Mouse (Mus musculus) forebrain, embryonic 12.5 days (tissue): ENCODE results near the gene Pramel6. TPM values are rescaled to one million over a fixed set of nuclear protein-coding genes. Genes with fewer than 3 reads are reported as not detected.

Experiments
- ATAC-seq: fragments of 200-750 bp; cut with Nextera tagmentation; 2 replicates; pipeline ENCODE4 v1.8.0; 2017; ENCODE audit warnings: moderate TSS enrichment; ENCODE audit not compliant: low FRiP score
- H3K27ac ChIP-seq: fragments of 300-500 bp; sonication (generic); 2 replicates; pipeline ENCODE4 v1.5.1; 2016; ENCODE audit warnings: mild to moderate bottlenecking
- H3K27me3 ChIP-seq: fragments of 300-500 bp; sonication (generic); 2 replicates; pipeline ENCODE4 v1.6.1; 2016; ENCODE audit warnings: mild to moderate bottlenecking
- H3K36me3 ChIP-seq: fragments of 300-500 bp; sonication (generic); replicated peaks from 2 replicates; pipeline ENCODE4 v1.6.1; 2016; ENCODE audit warnings: mild to moderate bottlenecking
- H3K4me1 ChIP-seq: fragments of 300-500 bp; sonication (generic); 2 replicates; pipeline ENCODE4 v1.6.1; 2016
- H3K4me2 ChIP-seq: fragments of 300-500 bp; sonication (generic); 2 replicates; pipeline ENCODE4 v1.6.1; 2016; ENCODE audit warnings: mild to moderate bottlenecking, moderate library complexity
- H3K4me3 ChIP-seq: fragments of 300-500 bp; sonication (generic); replicated peaks from 2 replicates; pipeline ENCODE4 v1.5.1; 2016; ENCODE audit warnings: mild to moderate bottlenecking
- H3K9ac ChIP-seq: fragments of 300-500 bp; sonication (generic); 2 replicates; pipeline ENCODE4 v1.6.1; 2016; ENCODE audit warnings: mild to moderate bottlenecking
- H3K9me3 ChIP-seq: fragments of 300-500 bp; sonication (generic); 2 replicates; pipeline ENCODE4 v1.6.1; 2016
- WGBS: fragments of 180-500 bp; shearing (Covaris S2); methylation state at CpG from one replicate; pipeline ENCODE4 v1.1.7; 2016; 5-methylcytosine and 5-hydroxymethylcytosine counted together
- polyA plus RNA-seq: library from polyadenylated mRNA; unstranded; fragments of >200 nt; fragmentation: Nextera tagmentation; extraction: Ambion mirVana; gene quantifications from 2 replicates; pipeline ENCODE4 v1.2.1, GENCODE M21; 2016

Pramel6 gene
- polyA plus RNA-seq, 1 experiment from 2014 or later, result not detected

DNA sequence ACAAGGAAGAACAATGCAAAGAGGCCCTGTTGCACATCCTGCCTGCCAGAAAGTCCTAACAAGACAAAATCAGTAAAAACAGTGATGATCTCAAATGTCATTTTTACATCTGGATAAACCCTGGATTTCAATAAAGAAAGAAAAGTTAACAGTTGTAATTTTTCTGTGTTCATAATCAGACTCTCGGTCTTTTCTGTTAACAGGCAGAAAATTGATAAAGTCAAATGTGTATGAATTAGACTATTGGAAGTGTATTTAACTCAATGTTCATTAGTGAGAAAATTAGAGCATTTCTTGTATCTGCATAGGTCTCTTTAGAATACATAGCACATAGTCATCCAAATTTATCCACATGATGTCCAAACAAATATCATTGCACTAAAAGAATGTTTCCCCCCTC lies 39.1 kb downstream of the Pramel6 start, which contains the start of gene Olfr1128:
Gene Olfr1128, minus strand, starts transcription at position 101 of the 400 bp plus-strand sequence.
- ATAC-seq, result no peak
- WGBS, result 100% methylated on average over 1 of the region's 1 CpGs
- Histone ChIP-seq H3K27ac (no peak within 1 kb of the TSS), H3K4me3 (no peak within 1 kb of the TSS), H3K4me2 (no peak within 1 kb of the TSS), H3K9me3 (no peaks in the 10 kb centered on the region), H3K27me3 (no peaks in the 10 kb centered on the region), H3K4me1 (no peaks in the 10 kb centered on the region), H3K36me3 (no peaks in the 10 kb centered on the region), H3K9ac (no peak within 1 kb of the TSS)

Other genes with a start within 250 kb of the Pramel6 start
- gene Olfr1116, start 239.0 kb upstream of the Pramel6 start, polyA plus RNA-seq, result not detected in 2 replicates
- gene Olfr1118, start 199.0 kb upstream of the Pramel6 start, polyA plus RNA-seq, result not detected in 2 replicates
- gene Olfr1120, start 151.8 kb upstream of the Pramel6 start, polyA plus RNA-seq, result not detected in 2 replicates
- gene Olfr1121, start 136.7 kb upstream of the Pramel6 start, polyA plus RNA-seq, result not detected in 2 replicates
- gene Olfr1122, start 120.7 kb upstream of the Pramel6 start, polyA plus RNA-seq, result not detected in 2 replicates
- gene Olfr1123, start 89.9 kb upstream of the Pramel6 start, polyA plus RNA-seq, result not detected in 2 replicates
- gene Olfr1124, start 76.3 kb upstream of the Pramel6 start, polyA plus RNA-seq, result 0.08 and 0.15 TPM in 2 replicates
- gene Olfr1126, start 52.6 kb upstream of the Pramel6 start, polyA plus RNA-seq, result not detected in 2 replicates
- gene Pramel7, start 9.5 kb upstream of the Pramel6 start, polyA plus RNA-seq, result not detected in 2 replicates
- not detected in 2 replicates for gene Olfr153, start 25.2 kb downstream of the Pramel6 start, polyA plus RNA-seq
- gene Olfr1128, start 39.0 kb downstream of the Pramel6 start, polyA plus RNA-seq, result not detected in 2 replicates
- gene Olfr1129, start 67.3 kb downstream of the Pramel6 start, polyA plus RNA-seq, result not detected in 2 replicates
- not detected in 2 replicates for gene Olfr1130, start 99.6 kb downstream of the Pramel6 start, polyA plus RNA-seq
- not detected in 2 replicates for gene Olfr1131, start 120.5 kb downstream of the Pramel6 start, polyA plus RNA-seq
- not detected in 2 replicates for gene Olfr1132, start 131.0 kb downstream of the Pramel6 start, polyA plus RNA-seq
- gene Olfr1133, start 140.8 kb downstream of the Pramel6 start, polyA plus RNA-seq, result not detected in 2 replicates
- not detected in 2 replicates for gene Olfr1134, start 151.9 kb downstream of the Pramel6 start, polyA plus RNA-seq
- gene Olfr1135, start 167.1 kb downstream of the Pramel6 start, polyA plus RNA-seq, result not detected in 2 replicates
- not detected in 2 replicates for gene Olfr1136, start 187.4 kb downstream of the Pramel6 start, polyA plus RNA-seq
- gene Olfr1137, start 206.6 kb downstream of the Pramel6 start, polyA plus RNA-seq, result not detected in 2 replicates
- not detected in 2 replicates for gene Olfr1138, start 233.4 kb downstream of the Pramel6 start, polyA plus RNA-seq
- gene Olfr1140, start 237.2 kb downstream of the Pramel6 start, polyA plus RNA-seq, result not detected in 2 replicates
- gene Olfr1141, start 247.4 kb downstream of the Pramel6 start, polyA plus RNA-seq, result not detected in 2 replicates